Mouse (Mus musculus): ENCODE data around the gene Sync. TPM values are rescaled to one million over a fixed set of nuclear protein-coding genes. Genes with fewer than 3 reads are reported as not detected.
A peak's percentile ranks its signal among the peaks of the same experiment; 100 is the strongest.

Sync gene
- total and polyA plus RNA-seq, 2 experiments from 2014 or later = 1.9 to 2.0 TPM

DNA sequence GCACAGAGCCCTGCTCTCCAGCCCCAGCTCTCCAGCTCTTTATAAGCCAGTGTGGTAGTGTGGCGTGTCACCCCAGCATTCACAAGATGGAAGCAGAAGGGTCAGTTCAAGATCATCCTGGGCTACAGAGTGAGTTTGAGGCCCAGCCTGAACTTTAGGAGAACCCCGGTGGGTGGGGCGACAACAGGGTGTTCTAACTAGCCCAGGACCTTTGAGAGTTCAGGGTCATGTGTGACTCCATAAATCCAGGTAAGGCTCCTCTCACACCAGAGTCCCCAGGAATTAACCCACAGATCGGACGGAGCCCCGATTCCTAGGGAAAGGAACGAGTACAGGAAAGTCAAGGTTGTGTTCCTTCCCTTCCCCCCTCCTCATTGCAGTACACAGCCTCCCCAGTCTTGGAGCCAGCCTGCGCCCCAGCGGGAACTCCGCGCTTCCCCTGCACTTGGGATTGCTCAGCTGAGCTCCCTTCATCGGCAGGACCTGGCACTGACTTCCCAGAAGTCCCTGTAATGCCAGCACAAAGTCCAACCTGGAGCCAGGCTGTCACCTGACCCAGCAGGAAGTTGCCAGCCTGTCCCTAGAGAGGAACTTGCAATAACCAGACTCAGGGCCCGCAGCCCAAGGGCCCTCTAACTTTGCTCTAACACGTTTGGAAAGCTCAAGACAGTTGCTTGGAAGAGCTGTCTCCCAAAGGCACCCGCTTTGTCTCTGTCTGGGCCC is 36.5 kb upstream of the Sync start:
- Histone ChIP-seq H3K27ac (peak overlapping the region; percentile 20; the same call in 1 of the 2 replicates), H3K9me3 (ENCODE audit: low read length) (no peaks in the 10 kb centered on the region), H3K27me3 (ENCODE audit: insufficient read depth, low read length) (0 out of 2 replicates have a peak, but pooled peaks cover 16% of the 10 kb centered on the region), H3K4me2 (ENCODE audit: low read depth, low read length) (no peak overlapping the region; the same call in 1 of the 2 replicates), H3K4me1 (ENCODE audit: insufficient read depth, low read length) (0 out of 2 replicates have a peak, but pooled peaks cover 3% of the 10 kb centered on the region), H3K9ac (replicated peaks; ENCODE audit: low read length) (no peak overlapping the region), H3K4me3 (ENCODE audit: low read length) (no peak overlapping the region), H3K36me3 (ENCODE audit: insufficient read depth, low read length) (no peaks in the 10 kb centered on the region)
- WGBS = 27% methylated on average over 15 of the region's 15 CpGs
- no peak for TF ChIP-seq CTCF (IDR thresholded peaks at IDR 0.05; ENCODE audit: low read depth)
- ATAC-seq (peak; percentile 45; the same call in 1 of the 2 replicates), DNase-seq (ENCODE audit: low spot score) (no peak)

DNA sequence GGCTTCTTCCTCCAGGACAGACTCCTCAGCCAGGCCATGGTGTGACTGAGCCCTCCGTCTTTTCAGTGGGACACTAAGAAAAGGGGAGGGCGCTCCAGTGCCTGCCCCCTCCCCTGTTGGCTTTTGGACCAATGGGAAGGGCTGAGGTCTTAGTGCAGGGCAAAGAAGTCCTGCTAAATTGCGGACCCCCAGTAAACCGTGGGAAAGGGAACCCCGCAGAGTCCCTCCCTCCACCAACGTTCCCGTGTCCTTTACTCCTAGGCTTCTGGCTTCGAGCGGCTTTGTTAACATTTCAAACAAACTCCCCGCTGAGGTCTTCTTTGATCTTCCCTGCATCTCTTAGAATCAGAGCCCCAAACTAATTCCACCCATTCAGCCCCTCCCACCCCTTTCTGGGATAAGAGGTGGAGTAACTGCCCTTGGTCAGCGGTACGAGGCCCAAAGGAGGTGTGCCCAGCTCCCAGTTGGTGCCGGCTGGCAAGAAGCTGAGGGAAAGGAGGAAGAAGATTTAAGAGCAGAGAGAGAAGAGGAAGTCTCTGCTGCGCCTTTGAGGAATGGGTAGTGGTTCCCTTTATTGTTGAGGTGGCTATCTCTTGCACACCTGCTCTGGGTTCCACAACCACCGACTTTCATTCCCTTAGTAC is 35.8 kb upstream of the Sync start:
- no peaks in the 10 kb centered on the region for H3K36me3 ChIP-seq (ENCODE audit: insufficient read depth, low read length)
- peaks cover 3% of the 10 kb centered on the region; the same call in 1 of the 2 replicates for H3K4me1 ChIP-seq (ENCODE audit: insufficient read depth, low read length)
- 0 out of 2 replicates have a peak, but pooled peaks cover 16% of the 10 kb centered on the region for H3K27me3 ChIP-seq (ENCODE audit: insufficient read depth, low read length)
- no peaks in the 10 kb centered on the region for H3K9me3 ChIP-seq (ENCODE audit: low read length)
- ATAC-seq (peak; percentile 49; the same call in 1 of the 2 replicates), DNase-seq (ENCODE audit: low spot score) (peak; percentile 24)
- H3K27ac ChIP-seq = peak overlapping the region; percentile 20; the same call in 1 of the 2 replicates
- WGBS = 9% methylated on average over 15 of the region's 15 CpGs
- no peak overlapping the region for H3K9ac ChIP-seq (replicated peaks; ENCODE audit: low read length)
- no peak overlapping the region for H3K4me3 ChIP-seq (ENCODE audit: low read length)
- no peak for TF ChIP-seq CTCF (IDR thresholded peaks at IDR 0.05; ENCODE audit: low read depth)
- H3K4me2 ChIP-seq (ENCODE audit: low read depth, low read length) = peak overlapping the region; percentile 27

DNA sequence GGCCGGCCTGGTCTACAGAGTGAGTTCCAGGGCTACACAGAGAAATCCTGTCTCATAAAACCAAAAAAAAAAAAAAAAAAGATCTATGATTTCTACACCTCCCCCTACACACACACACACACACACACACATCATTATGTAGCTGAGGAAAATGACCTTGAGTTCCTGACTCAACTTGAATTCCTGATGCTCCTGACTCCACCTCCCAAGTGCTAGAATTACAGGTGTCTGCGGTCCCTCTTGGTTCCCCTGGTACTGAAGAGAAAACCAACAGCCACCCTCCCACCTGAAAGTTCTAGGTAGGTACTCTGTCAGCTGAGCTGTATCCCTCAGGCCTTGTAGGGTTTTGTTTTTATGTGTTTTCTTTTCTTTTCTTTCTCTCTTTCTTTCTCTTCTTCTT is 34.9 kb upstream of the Sync start:
- Histone ChIP-seq H3K9me3 (ENCODE audit: low read length) (no peaks in the 10 kb centered on the region), H3K9ac (replicated peaks; ENCODE audit: low read length) (no peak overlapping the region), H3K27ac (no peak overlapping the region), H3K27me3 (ENCODE audit: insufficient read depth, low read length) (0 out of 2 replicates have a peak, but pooled peaks cover 13% of the 10 kb centered on the region), H3K4me2 (ENCODE audit: low read depth, low read length) (no peak overlapping the region), H3K4me3 (ENCODE audit: low read length) (no peak overlapping the region), H3K36me3 (ENCODE audit: insufficient read depth, low read length) (no peaks in the 10 kb centered on the region), H3K4me1 (ENCODE audit: insufficient read depth, low read length) (peaks cover 5% of the 10 kb centered on the region; the same call in 1 of the 2 replicates)
- DNase-seq (ENCODE audit: low spot score) (no peak), ATAC-seq (no peak)
- no peak for TF ChIP-seq CTCF (IDR thresholded peaks at IDR 0.05; ENCODE audit: low read depth)
- 93% methylated on average over 2 of the region's 2 CpGs for WGBS

DNA sequence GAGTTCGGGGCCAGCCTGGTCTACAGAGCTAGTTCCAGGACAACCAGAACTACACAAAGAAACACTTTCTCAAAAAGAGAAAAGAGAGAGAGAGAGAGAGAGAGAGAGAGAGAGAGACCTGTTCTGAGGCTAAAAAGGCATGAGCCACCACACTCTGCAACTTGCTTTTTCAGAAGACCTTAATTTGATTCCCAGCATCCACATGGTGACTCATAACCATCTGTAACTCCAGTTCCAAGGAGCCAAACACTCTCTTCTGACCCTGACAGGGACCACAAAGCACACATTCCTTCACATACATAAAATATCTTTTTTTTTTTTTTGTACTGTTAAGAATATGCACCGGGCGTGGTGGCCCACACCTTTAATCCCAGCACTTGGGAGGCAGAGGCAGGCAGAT is 32.8 kb upstream of the Sync start:
- no peak overlapping the region for H3K9ac ChIP-seq (replicated peaks; ENCODE audit: low read length)
- peaks cover 5% of the 10 kb centered on the region; the same call in 1 of the 2 replicates for H3K4me1 ChIP-seq (ENCODE audit: insufficient read depth, low read length)
- ATAC-seq (no peak), DNase-seq (ENCODE audit: low spot score) (no peak)
- H3K36me3 ChIP-seq (ENCODE audit: insufficient read depth, low read length) = no peaks in the 10 kb centered on the region
- no peak overlapping the region for H3K4me3 ChIP-seq (ENCODE audit: low read length)
- TF ChIP-seq CTCF (IDR thresholded peaks at IDR 0.05; ENCODE audit: low read depth) = no peak
- H3K27me3 ChIP-seq (ENCODE audit: insufficient read depth, low read length) = 0 out of 2 replicates have a peak, but pooled peaks cover 7% of the 10 kb centered on the region
- no peaks in the 10 kb centered on the region for H3K9me3 ChIP-seq (ENCODE audit: low read length)
- no peak overlapping the region for H3K4me2 ChIP-seq (ENCODE audit: low read depth, low read length)
- H3K27ac ChIP-seq = no peak overlapping the region
- 96% methylated on average over 3 of the region's 3 CpGs for WGBS

DNA sequence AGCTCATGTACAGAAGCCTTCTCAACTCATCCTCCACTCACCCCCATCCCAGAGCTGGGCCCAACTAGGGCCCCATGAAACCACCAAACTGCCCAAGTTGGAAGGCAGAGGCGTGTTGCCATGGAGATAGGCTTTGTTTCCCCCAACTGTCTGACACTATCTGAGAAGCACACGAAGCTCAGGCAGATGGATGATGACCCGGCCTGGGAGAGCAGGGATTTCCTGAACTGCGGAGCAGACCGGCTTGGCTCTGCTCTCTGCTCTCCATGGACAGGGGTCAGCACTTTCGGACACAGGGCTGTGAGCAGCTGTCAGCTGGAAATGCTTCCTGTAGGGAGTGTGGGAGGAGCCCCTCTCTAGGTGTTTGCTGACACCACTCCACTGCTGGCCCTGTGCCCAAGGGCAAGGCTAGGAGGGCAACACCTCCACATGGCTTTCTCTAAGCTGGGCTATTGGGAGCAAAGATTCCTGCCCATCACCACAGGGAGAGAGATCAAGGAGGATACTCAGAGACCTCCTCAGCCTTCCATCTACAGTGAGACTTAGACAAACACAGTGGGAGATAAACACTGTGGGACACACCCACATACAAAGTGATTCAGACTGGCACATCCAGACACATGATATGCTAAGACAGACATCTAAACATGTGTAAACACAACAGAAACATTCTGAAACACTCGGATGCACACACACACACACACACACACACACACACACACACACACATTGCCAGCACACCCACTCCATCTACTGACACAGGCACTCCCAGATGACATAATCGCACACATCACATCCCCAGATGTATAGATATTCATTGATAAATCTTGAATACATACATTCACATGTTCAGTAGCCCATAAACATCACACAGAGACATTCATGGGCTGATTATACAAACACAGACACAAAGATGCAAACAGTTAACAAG is 30.7 kb upstream of the Sync start:
- ATAC-seq = peak; percentile 18; the same call in 1 of the 2 replicates
- Histone ChIP-seq H3K36me3 (ENCODE audit: insufficient read depth, low read length) (no peaks in the 10 kb centered on the region), H3K9me3 (ENCODE audit: low read length) (no peaks in the 10 kb centered on the region), H3K27ac (no peak overlapping the region), H3K9ac (replicated peaks; ENCODE audit: low read length) (no peak overlapping the region), H3K27me3 (ENCODE audit: insufficient read depth, low read length) (no peaks in the 10 kb centered on the region), H3K4me3 (ENCODE audit: low read length) (no peak overlapping the region), H3K4me1 (ENCODE audit: insufficient read depth, low read length) (peaks cover 5% of the 10 kb centered on the region; the same call in 1 of the 2 replicates), H3K4me2 (ENCODE audit: low read depth, low read length) (no peak overlapping the region)
- WGBS = 26% methylated on average over 8 of the region's 8 CpGs
- peak; percentile 49 for DNase-seq (ENCODE audit: low spot score)
- no peak for TF ChIP-seq CTCF (IDR thresholded peaks at IDR 0.05; ENCODE audit: low read depth)

DNA sequence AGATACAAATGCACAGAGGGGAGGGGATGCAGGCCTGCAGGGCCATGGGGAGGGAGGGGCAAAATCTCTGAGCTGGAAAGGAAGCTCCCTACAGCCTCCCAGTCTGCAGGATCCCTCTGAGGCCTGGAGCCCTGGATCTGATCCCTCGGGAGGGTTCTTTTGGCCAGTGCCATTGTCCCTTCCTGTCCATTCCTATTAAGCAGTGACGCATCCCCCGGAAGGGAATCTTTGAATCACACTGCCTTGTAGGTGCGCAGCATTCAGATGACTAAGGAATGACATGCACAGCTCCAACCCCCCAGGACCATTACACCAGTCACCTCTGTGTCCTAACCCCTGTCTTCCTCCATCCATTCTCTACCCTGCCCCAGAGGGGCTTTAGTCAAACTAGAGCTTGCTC is 28.3 kb upstream of the Sync start:
- Histone ChIP-seq H3K27me3 (ENCODE audit: insufficient read depth, low read length) (no peaks in the 10 kb centered on the region), H3K4me3 (ENCODE audit: low read length) (no peak overlapping the region), H3K36me3 (ENCODE audit: insufficient read depth, low read length) (no peaks in the 10 kb centered on the region), H3K9ac (replicated peaks; ENCODE audit: low read length) (no peak overlapping the region), H3K4me2 (ENCODE audit: low read depth, low read length) (no peak overlapping the region), H3K4me1 (ENCODE audit: insufficient read depth, low read length) (peaks cover 5% of the 10 kb centered on the region; the same call in 1 of the 2 replicates), H3K9me3 (ENCODE audit: low read length) (no peaks in the 10 kb centered on the region), H3K27ac (no peak overlapping the region)
- WGBS = 56% methylated on average over 4 of the region's 4 CpGs
- DNase-seq (ENCODE audit: low spot score) (no peak), ATAC-seq (no peak)
- no peak for TF ChIP-seq CTCF (IDR thresholded peaks at IDR 0.05; ENCODE audit: low read depth)
